Mouse (Mus musculus): ENCODE data around the gene Ppp4r1.

The Ppp4r1 gene

GRCm38 (mm10) chr17:65847694-65848449, 65.5 kb downstream of the Ppp4r1 start:
- TF ChIP-seq NANOG (IDR thresholded peaks at IDR 0.05; ENCODE audit: borderline replicate concordance, low read length) (no peak), CTCF (conservative IDR thresholded peaks at IDR 0.05; ENCODE audit: low read length) (no peak), POU5F1 (IDR thresholded peaks at IDR 0.05; ENCODE audit: borderline replicate concordance, low read length) (no peak)
- Histone ChIP-seq H3K36me3 (ENCODE audit: insufficient read depth, low read length) (peaks cover 96% of the 10 kb centered on the region), H3K4me1 (replicated peaks; ENCODE audit: low read depth, low read length) (peaks cover 47% of the 10 kb centered on the region), H3K4me3 (replicated peaks; ENCODE audit: low read length) (no peak overlapping the region), H3K27me3 (ENCODE audit: insufficient read depth, low read length) (no peaks in the 10 kb centered on the region), H3K9me3 (ENCODE audit: low read length) (no peaks in the 10 kb centered on the region)

- TF ChIP-seq NANOG (IDR thresholded peaks at IDR 0.05; ENCODE audit: borderline replicate concordance, low read length) (no peak), POU5F1 (IDR thresholded peaks at IDR 0.05; ENCODE audit: borderline replicate concordance, low read length) (no peak), CTCF (conservative IDR thresholded peaks at IDR 0.05; ENCODE audit: low read length) (no peak)
- Histone ChIP-seq H3K27me3 (ENCODE audit: insufficient read depth, low read length) (no peaks in the 10 kb centered on the region), H3K9me3 (ENCODE audit: low read length) (peaks cover 8% of the 10 kb centered on the region), H3K36me3 (ENCODE audit: insufficient read depth, low read length) (peaks cover 96% of the 10 kb centered on the region), H3K4me1 (replicated peaks; ENCODE audit: low read depth, low read length) (peaks cover 39% of the 10 kb centered on the region), H3K4me3 (replicated peaks; ENCODE audit: low read length) (no peak overlapping the region)
Measured at GRCm38 (mm10) chr17:65850487-65850886, 68.1 kb downstream of the Ppp4r1 start.

- Histone ChIP-seq H3K4me1 (replicated peaks; ENCODE audit: low read depth, low read length) (peaks cover 39% of the 10 kb centered on the region), H3K27me3 (ENCODE audit: insufficient read depth, low read length) (no peaks in the 10 kb centered on the region), H3K4me3 (replicated peaks; ENCODE audit: low read length) (no peak overlapping the region), H3K36me3 (ENCODE audit: insufficient read depth, low read length) (peaks cover 96% of the 10 kb centered on the region), H3K9me3 (ENCODE audit: low read length) (peaks cover 21% of the 10 kb centered on the region)
- TF ChIP-seq NANOG (IDR thresholded peaks at IDR 0.05; ENCODE audit: borderline replicate concordance, low read length), result no peak
- no peak for TF ChIP-seq POU5F1 (IDR thresholded peaks at IDR 0.05; ENCODE audit: borderline replicate concordance, low read length)
- TF ChIP-seq CTCF (conservative IDR thresholded peaks at IDR 0.05; ENCODE audit: low read length), result peak; percentile 31
Measured at GRCm38 (mm10) chr17:65851749-65852148, 69.4 kb downstream of the Ppp4r1 start.

- Histone ChIP-seq H3K4me3 (replicated peaks; ENCODE audit: low read length) (no peak overlapping the region), H3K36me3 (ENCODE audit: insufficient read depth, low read length) (peaks cover 100% of the 10 kb centered on the region), H3K9me3 (ENCODE audit: low read length) (peaks cover 34% of the 10 kb centered on the region), H3K4me1 (replicated peaks; ENCODE audit: low read depth, low read length) (peaks cover 39% of the 10 kb centered on the region), H3K27me3 (ENCODE audit: insufficient read depth, low read length) (no peaks in the 10 kb centered on the region)
- TF ChIP-seq POU5F1 (IDR thresholded peaks at IDR 0.05; ENCODE audit: borderline replicate concordance, low read length), result no peak
- TF ChIP-seq CTCF (conservative IDR thresholded peaks at IDR 0.05; ENCODE audit: low read length), result no peak
- no peak for TF ChIP-seq NANOG (IDR thresholded peaks at IDR 0.05; ENCODE audit: borderline replicate concordance, low read length)
Measured at GRCm38 (mm10) chr17:65853326-65853725, 71.0 kb downstream of the Ppp4r1 start.

- no peak overlapping the region for H3K4me3 ChIP-seq (replicated peaks; ENCODE audit: low read length)
- H3K27me3 ChIP-seq (ENCODE audit: insufficient read depth, low read length), result no peaks in the 10 kb centered on the region
- peaks cover 39% of the 10 kb centered on the region for H3K4me1 ChIP-seq (replicated peaks; ENCODE audit: low read depth, low read length)
- peaks cover 34% of the 10 kb centered on the region for H3K9me3 ChIP-seq (ENCODE audit: low read length)
- peaks cover 99% of the 10 kb centered on the region for H3K36me3 ChIP-seq (ENCODE audit: insufficient read depth, low read length)
- no peak for TF ChIP-seq NANOG (IDR thresholded peaks at IDR 0.05; ENCODE audit: borderline replicate concordance, low read length)
- no peak for TF ChIP-seq CTCF (conservative IDR thresholded peaks at IDR 0.05; ENCODE audit: low read length)
- no peak for TF ChIP-seq POU5F1 (IDR thresholded peaks at IDR 0.05; ENCODE audit: borderline replicate concordance, low read length)
Measured at GRCm38 (mm10) chr17:65854006-65854405, 71.6 kb downstream of the Ppp4r1 start.

- Histone ChIP-seq H3K9me3 (ENCODE audit: low read length) (peaks cover 34% of the 10 kb centered on the region), H3K4me3 (replicated peaks; ENCODE audit: low read length) (no peak overlapping the region), H3K4me1 (replicated peaks; ENCODE audit: low read depth, low read length) (peaks cover 25% of the 10 kb centered on the region), H3K27me3 (ENCODE audit: insufficient read depth, low read length) (no peaks in the 10 kb centered on the region), H3K36me3 (ENCODE audit: insufficient read depth, low read length) (peaks cover 92% of the 10 kb centered on the region)
- no peak for TF ChIP-seq CTCF (conservative IDR thresholded peaks at IDR 0.05; ENCODE audit: low read length)
- TF ChIP-seq POU5F1 (IDR thresholded peaks at IDR 0.05; ENCODE audit: borderline replicate concordance, low read length), result no peak
- no peak for TF ChIP-seq NANOG (IDR thresholded peaks at IDR 0.05; ENCODE audit: borderline replicate concordance, low read length)
Measured at GRCm38 (mm10) chr17:65857617-65858016, 75.2 kb downstream of the Ppp4r1 start.

GRCm38 (mm10) chr17:65862579-65862978, 80.2 kb downstream of the Ppp4r1 start:
- TF ChIP-seq CTCF (conservative IDR thresholded peaks at IDR 0.05; ENCODE audit: low read length) (peak; percentile 61), POU5F1 (IDR thresholded peaks at IDR 0.05; ENCODE audit: borderline replicate concordance, low read length) (no peak)
- H3K36me3 ChIP-seq (ENCODE audit: insufficient read depth, low read length), result peaks cover 90% of the 10 kb centered on the region
- H3K9me3 ChIP-seq (ENCODE audit: low read length), result peaks cover 7% of the 10 kb centered on the region
- H3K4me3 ChIP-seq (replicated peaks; ENCODE audit: low read length), result no peak overlapping the region
- no peaks in the 10 kb centered on the region for H3K27me3 ChIP-seq (ENCODE audit: insufficient read depth, low read length)
- peaks cover 56% of the 10 kb centered on the region for H3K4me1 ChIP-seq (replicated peaks; ENCODE audit: low read depth, low read length)

GRCm38 (mm10) chr17:65863830-65864229, 81.5 kb downstream of the Ppp4r1 start:
- TF ChIP-seq NANOG (IDR thresholded peaks at IDR 0.05; ENCODE audit: borderline replicate concordance, low read length), result no peak
- no peak for TF ChIP-seq POU5F1 (IDR thresholded peaks at IDR 0.05; ENCODE audit: borderline replicate concordance, low read length)
- TF ChIP-seq CTCF (conservative IDR thresholded peaks at IDR 0.05; ENCODE audit: low read length), result no peak
- Histone ChIP-seq H3K27me3 (ENCODE audit: insufficient read depth, low read length) (no peaks in the 10 kb centered on the region), H3K9me3 (ENCODE audit: low read length) (no peaks in the 10 kb centered on the region), H3K4me3 (replicated peaks; ENCODE audit: low read length) (no peak overlapping the region), H3K36me3 (ENCODE audit: insufficient read depth, low read length) (peaks cover 81% of the 10 kb centered on the region), H3K4me1 (replicated peaks; ENCODE audit: low read depth, low read length) (peaks cover 68% of the 10 kb centered on the region)

GRCm38 (mm10) chr17:65864742-65865141, 82.4 kb downstream of the Ppp4r1 start:
- peaks cover 74% of the 10 kb centered on the region for H3K36me3 ChIP-seq (ENCODE audit: insufficient read depth, low read length)
- no peaks in the 10 kb centered on the region for H3K27me3 ChIP-seq (ENCODE audit: insufficient read depth, low read length)
- TF ChIP-seq CTCF (conservative IDR thresholded peaks at IDR 0.05; ENCODE audit: low read length), result peak; percentile 75
- TF ChIP-seq NANOG (IDR thresholded peaks at IDR 0.05; ENCODE audit: borderline replicate concordance, low read length), result no peak
- no peak for TF ChIP-seq POU5F1 (IDR thresholded peaks at IDR 0.05; ENCODE audit: borderline replicate concordance, low read length)
- no peak overlapping the region for H3K4me3 ChIP-seq (replicated peaks; ENCODE audit: low read length)
- H3K9me3 ChIP-seq (ENCODE audit: low read length), result no peaks in the 10 kb centered on the region
- peaks cover 73% of the 10 kb centered on the region for H3K4me1 ChIP-seq (replicated peaks; ENCODE audit: low read depth, low read length)
